Mouse (Mus musculus) T-cell, adult 2 months (primary cell): ENCODE results near the gene Cdh12.

ENCODE experiments used
- DNase-seq: peaks from one replicate; pipeline ENCODE4 v3.0.0; 2022; ENCODE audit warnings: low spot score

Cdh12 gene

GRCm38 (mm10) chr15:21393080-21393479 is 944.0 kb downstream of the Cdh12 start:
- no peak for DNase-seq

DNA sequence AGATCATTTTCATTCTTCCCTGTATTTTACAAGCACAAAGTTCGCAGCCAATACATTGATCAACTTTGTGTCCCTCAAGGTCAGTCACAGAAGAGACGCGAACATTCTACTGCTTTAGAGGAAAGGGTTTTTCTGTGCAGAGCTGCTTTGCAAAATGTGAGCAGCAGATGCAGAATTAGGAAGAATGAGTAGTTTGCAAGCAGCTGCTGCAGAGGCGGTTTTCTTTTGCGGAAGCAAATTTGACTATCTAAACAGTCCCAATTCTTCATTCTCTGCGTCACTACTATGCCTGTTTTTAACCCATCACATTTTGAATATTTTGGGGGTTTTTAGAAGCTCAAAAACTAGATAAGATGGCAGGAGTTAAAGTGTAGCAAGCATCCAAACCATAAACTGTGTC is 956.1 kb downstream of the Cdh12 start:
- no peak for DNase-seq

DNA sequence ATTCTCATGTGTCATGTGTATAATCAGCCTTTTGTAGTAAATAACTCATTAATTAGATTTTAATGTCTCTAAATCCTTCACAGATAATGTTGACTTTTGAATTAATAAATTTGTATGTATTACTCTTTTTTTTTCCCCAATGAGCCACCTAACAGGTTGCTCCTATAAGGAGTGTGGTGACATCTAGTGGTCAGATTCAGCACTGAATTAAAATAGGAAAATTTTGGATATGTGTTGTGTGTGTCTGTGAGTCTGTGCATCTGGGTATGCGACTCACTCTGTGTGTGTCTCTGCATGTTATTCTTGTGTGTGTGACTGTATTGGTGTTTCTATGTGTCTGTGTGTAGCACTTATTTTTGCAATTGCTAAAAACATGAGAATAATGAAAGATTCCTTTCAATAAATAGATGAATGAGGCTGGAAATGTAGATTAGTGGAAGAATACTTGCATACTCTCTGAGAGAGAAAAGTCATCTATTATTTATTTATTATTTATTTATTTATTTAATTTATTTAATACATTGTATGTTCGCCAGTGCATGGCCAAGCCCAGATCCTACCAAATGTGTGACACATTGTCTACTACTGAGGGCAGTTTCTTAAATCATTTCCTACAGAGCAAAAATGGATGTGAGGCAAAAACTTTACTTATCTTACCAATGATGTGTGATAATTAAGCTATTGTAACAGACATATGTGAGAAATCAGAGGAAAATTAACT is 958.4 kb downstream of the Cdh12 start:
- no peak for DNase-seq

DNA sequence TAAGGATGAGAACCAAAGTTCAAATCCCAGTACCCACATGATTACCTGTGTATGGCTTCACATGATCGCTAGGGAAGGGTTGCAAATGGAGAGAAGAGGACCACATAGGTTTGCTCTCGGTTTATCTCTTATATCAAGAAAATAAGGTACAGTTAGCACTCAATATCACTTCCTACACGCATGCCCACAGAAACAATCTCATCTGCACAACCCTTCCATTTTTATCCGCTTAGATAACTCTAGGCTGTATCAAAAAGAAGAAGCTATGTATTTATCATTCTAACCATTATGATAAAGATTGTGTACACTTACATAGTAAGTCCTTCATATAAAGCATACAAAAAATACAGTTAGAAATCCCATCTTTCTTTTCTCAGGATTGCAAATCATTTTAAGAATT is 988.3 kb downstream of the Cdh12 start:
- no peak for DNase-seq

DNA sequence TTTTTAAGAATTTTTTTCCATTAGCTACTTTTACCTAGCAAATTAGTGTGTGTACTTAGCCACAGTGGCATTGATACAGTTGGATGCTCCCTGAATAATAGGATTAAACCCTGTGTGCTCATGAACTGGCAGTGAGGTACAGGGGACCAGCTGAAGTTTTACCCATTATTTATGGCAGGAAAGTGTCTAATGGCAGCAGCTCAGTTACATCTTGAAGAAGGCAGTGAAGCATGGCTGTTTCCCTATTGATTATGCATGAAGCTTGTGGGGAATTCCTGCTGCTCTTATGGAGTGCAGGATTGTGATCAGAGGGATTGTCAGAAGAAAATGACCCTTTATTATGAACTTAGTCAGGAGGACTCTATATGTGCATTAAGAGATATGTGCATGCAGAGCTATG is 988.9 kb downstream of the Cdh12 start:
- no peak for DNase-seq

DNA sequence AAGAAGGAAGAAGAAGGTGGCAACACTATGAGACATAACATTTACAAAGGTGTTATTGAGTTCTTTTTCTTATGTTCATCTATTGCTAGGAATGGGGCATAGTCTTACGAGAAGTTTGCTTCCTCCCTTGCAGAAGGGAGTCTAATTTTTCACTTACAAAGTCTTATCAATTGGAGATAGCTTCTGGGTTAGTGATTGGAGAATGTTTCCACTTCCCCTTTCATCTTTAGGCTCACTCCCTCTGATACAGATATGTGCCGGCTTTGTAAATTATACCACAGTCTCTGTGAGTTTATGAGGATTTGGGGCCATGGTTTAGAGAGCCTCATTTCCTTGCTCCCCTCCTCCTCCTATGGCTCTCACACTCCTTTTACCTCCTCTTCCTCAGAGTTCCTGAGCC is 1009.0 kb downstream of the Cdh12 start:
- DNase-seq: no peak

DNA sequence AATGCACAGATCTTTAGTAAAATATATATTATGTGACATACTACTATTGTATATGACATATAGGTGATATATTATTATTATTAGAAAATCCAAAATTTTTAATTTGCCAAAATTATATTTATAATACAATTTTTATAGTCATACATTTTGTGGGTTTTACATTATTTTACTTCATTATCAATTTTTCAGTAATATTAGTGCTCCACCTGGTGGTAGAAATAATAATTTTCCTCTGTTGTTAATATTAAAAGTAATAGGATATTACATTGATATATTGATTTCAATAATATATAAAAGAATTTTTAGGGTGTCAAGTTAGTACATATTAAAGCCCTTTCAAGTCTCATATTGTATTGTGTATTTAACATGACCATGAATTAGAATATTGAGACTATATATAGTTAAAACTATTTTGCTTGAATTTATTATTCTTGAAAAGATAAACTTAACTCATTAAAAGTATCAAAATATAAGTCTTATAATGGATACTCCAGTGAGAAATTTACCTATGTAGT is 1070.3 kb downstream of the Cdh12 start:
- DNase-seq: no peak

DNA sequence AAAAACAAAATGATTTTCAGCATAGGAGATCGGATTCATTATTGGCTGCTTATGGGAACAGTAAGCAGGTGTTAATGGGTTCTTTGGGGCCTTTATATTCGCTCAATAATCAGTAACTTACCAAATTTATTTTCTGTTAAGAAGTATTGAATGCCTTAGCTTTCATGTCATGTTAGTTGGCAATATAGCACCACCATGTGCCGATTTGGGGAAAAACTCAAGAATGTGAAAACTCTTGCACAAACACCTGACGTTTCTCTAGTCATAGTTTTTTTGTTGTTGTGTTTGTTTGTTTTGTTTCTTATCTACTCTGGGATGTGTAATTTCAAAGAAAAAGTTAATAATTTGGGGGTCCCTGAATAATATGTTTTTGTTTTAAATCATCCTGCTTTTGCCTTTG is 1081.7 kb downstream of the Cdh12 start:
- DNase-seq: no peak

DNA sequence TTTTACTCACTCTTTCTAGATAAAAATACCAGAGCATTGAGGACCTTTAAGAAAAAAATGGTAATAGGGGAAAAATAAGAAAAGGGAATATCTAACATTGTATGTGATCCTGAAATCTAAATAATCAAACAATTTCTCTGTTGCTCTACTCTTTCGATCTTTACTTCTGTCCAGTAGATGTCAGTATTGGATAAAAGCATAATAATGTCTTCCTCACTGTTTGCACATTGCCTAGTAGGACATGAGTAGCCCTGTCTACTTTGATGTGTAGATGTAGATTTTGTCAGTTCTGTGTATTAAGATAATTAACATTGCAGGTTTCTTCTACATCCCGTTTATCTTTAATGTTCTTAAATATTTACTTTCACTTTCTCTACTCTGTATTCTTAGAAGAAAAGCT is 1087.8 kb downstream of the Cdh12 start:
- DNase-seq: no peak

GRCm38 (mm10) chr15:21544786-21545185 is 1095.7 kb downstream of the Cdh12 start:
- DNase-seq: no peak

- no peak for DNase-seq
Observed at GRCm38 (mm10) chr15:21555981-21556380, 1106.9 kb downstream of the Cdh12 start.

- DNase-seq: no peak
Observed at GRCm38 (mm10) chr15:21566314-21567051, 1117.4 kb downstream of the Cdh12 start.

DNA sequence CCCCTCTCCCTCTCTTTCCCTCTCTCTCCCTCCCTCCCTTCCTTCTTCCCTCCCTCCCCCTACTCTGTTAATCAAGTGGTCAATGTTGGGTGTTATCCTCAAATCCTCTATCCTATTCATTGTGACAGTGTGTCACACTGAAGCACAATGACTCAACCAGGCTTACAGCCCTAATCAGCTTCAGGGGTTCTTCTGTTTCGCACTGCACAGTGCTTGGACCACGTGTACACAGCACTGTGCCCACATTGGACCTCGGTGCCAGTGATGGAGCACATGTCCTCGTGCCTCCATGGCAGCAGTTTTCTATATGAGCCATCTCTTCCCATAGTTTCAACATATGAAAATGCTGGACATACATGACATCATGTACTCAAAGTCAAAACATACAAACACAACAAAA is 1155.4 kb downstream of the Cdh12 start:
- no peak for DNase-seq
